Mouse (Mus musculus) hindbrain, embryonic 12.5 days (tissue): ENCODE results near the gene Prkaa1. TPM values are rescaled to one million over a fixed set of nuclear protein-coding genes. Genes with fewer than 3 reads are reported as not detected.
"Not testable (repeated sequence)": the region's sequence is repeated elsewhere in the genome, so short reads cannot be mapped to it uniquely, and the experiment has no call there.

Source experiments
- ATAC-seq: fragments of 200-750 bp; cut with Nextera tagmentation; 2 replicates; pipeline ENCODE4 v1.8.0; 2017; ENCODE audit warnings: moderate TSS enrichment; ENCODE audit not compliant: low FRiP score
- H3K27ac ChIP-seq: fragments of 300-500 bp; sonication (generic); 2 replicates; pipeline ENCODE4 v1.5.1; 2016; ENCODE audit warnings: mild to moderate bottlenecking
- H3K27me3 ChIP-seq: fragments of 300-500 bp; sonication (generic); 2 replicates; pipeline ENCODE4 v1.6.1; 2016; ENCODE audit warnings: mild to moderate bottlenecking
- H3K36me3 ChIP-seq: fragments of 300-500 bp; sonication (generic); 2 replicates; pipeline ENCODE4 v1.6.1; 2016; ENCODE audit warnings: mild to moderate bottlenecking
- H3K4me1 ChIP-seq: fragments of 300-500 bp; sonication (generic); 2 replicates; pipeline ENCODE4 v1.6.1; 2016
- H3K4me2 ChIP-seq: fragments of 300-500 bp; sonication (generic); replicated peaks from 2 replicates; pipeline ENCODE4 v1.6.1; 2016; ENCODE audit warnings: mild to moderate bottlenecking
- H3K4me3 ChIP-seq: fragments of 300-500 bp; sonication (generic); 2 replicates; pipeline ENCODE4 v1.5.1; 2016; ENCODE audit warnings: mild to moderate bottlenecking
- H3K9ac ChIP-seq: fragments of 300-500 bp; sonication (generic); 2 replicates; pipeline ENCODE4 v1.6.1; 2016; ENCODE audit warnings: mild to moderate bottlenecking, moderate library complexity
- H3K9me3 ChIP-seq: fragments of 300-500 bp; sonication (generic); replicated peaks from 2 replicates; pipeline ENCODE4 v1.6.1; 2016; ENCODE audit warnings: mild to moderate bottlenecking
- WGBS: fragments of 180-500 bp; shearing (Covaris S2); methylation state at CpG from one replicate; pipeline ENCODE4 v1.1.7; 2016; 5-methylcytosine and 5-hydroxymethylcytosine counted together
- polyA plus RNA-seq: library from polyadenylated mRNA; unstranded; fragments of >200 nt; fragmentation: Nextera tagmentation; extraction: Ambion mirVana; gene quantifications from 2 replicates; pipeline ENCODE4 v1.2.1, GENCODE M21; 2016

Gene Prkaa1
- polyA plus RNA-seq, 1 experiment from 2014 or later: 17.0 TPM

GRCm38 (mm10) chr15:5188029-5188428, 44.4 kb downstream of the Prkaa1 start:
- H3K4me1 ChIP-seq: peaks cover 21% of the 10 kb centered on the region
- peaks cover 15% of the 10 kb centered on the region; the same call in 1 of the 2 replicates for H3K36me3 ChIP-seq
- ATAC-seq: no peak
- WGBS: 89% methylated on average over 1 of the region's 1 CpGs
- no peaks in the 10 kb centered on the region for H3K27me3 ChIP-seq
- H3K9me3 ChIP-seq: no peaks in the 10 kb centered on the region
- no peak overlapping the region for H3K27ac ChIP-seq
- H3K4me2 ChIP-seq: no peak overlapping the region
- H3K4me3 ChIP-seq: no peak overlapping the region
- no peak overlapping the region for H3K9ac ChIP-seq

- Histone ChIP-seq H3K9ac (no peak overlapping the region), H3K4me1 (peaks cover 15% of the 10 kb centered on the region), H3K4me2 (no peak overlapping the region), H3K4me3 (no peak overlapping the region), H3K27ac (no peak overlapping the region), H3K9me3 (no peaks in the 10 kb centered on the region), H3K36me3 (peaks cover 15% of the 10 kb centered on the region; the same call in 1 of the 2 replicates), H3K27me3 (no peaks in the 10 kb centered on the region)
- no peak for ATAC-seq
- WGBS: 74% methylated on average over 10 of the region's 10 CpGs
These were observed 45.9 kb downstream of the Prkaa1 start for GRCm38 (mm10) chr15:5189504-5190093.

- Histone ChIP-seq H3K36me3 (peaks cover 17% of the 10 kb centered on the region; the same call in 1 of the 2 replicates), H3K4me1 (no peaks in the 10 kb centered on the region), H3K4me2 (no peak overlapping the region), H3K9ac (no peak overlapping the region), H3K27me3 (no peaks in the 10 kb centered on the region), H3K27ac (no peak overlapping the region), H3K9me3 (no peaks in the 10 kb centered on the region), H3K4me3 (no peak overlapping the region)
- ATAC-seq: no peak
- WGBS: 83% methylated on average over 3 of the region's 3 CpGs
These were observed 50.2 kb downstream of the Prkaa1 start for GRCm38 (mm10) chr15:5193833-5194232.

- H3K27me3 ChIP-seq: no peaks in the 10 kb centered on the region
- WGBS: 92% methylated on average over 6 of the region's 6 CpGs
- H3K9ac ChIP-seq: no peak overlapping the region
- H3K4me2 ChIP-seq: no peak overlapping the region
- H3K4me3 ChIP-seq: no peak overlapping the region
- ATAC-seq: no peak
- H3K36me3 ChIP-seq: peaks cover 17% of the 10 kb centered on the region; the same call in 1 of the 2 replicates
- H3K9me3 ChIP-seq: no peaks in the 10 kb centered on the region
- H3K4me1 ChIP-seq: no peaks in the 10 kb centered on the region
- no peak overlapping the region for H3K27ac ChIP-seq
These were observed 50.8 kb downstream of the Prkaa1 start for GRCm38 (mm10) chr15:5194446-5194845.

GRCm38 (mm10) chr15:5194931-5195330, 51.3 kb downstream of the Prkaa1 start:
- no peak for ATAC-seq
- Histone ChIP-seq H3K36me3 (peaks cover 12% of the 10 kb centered on the region; the same call in 1 of the 2 replicates), H3K4me3 (no peak overlapping the region), H3K4me1 (no peaks in the 10 kb centered on the region), H3K9ac (no peak overlapping the region), H3K27ac (no peak overlapping the region), H3K9me3 (no peaks in the 10 kb centered on the region), H3K27me3 (no peaks in the 10 kb centered on the region), H3K4me2 (no peak overlapping the region)
- 85% methylated on average over 9 of the region's 9 CpGs for WGBS

- Histone ChIP-seq H3K4me3 (no peak overlapping the region), H3K27me3 (no peaks in the 10 kb centered on the region), H3K4me1 (no peaks in the 10 kb centered on the region), H3K9me3 (no peaks in the 10 kb centered on the region), H3K36me3 (0 out of 2 replicates have a peak, but pooled peaks cover 5% of the 10 kb centered on the region), H3K4me2 (no peak overlapping the region), H3K27ac (no peak overlapping the region), H3K9ac (no peak overlapping the region)
- ATAC-seq: no peak
- 63% methylated on average over 4 of the region's 4 CpGs for WGBS
These were observed 52.4 kb downstream of the Prkaa1 start for GRCm38 (mm10) chr15:5195987-5196514.

GRCm38 (mm10) chr15:5196691-5197090, 53.0 kb downstream of the Prkaa1 start:
- Histone ChIP-seq H3K4me1 (no peaks in the 10 kb centered on the region), H3K27ac (no peak overlapping the region), H3K4me2 (no peak overlapping the region), H3K4me3 (no peak overlapping the region), H3K27me3 (no peaks in the 10 kb centered on the region), H3K9me3 (no peaks in the 10 kb centered on the region), H3K9ac (no peak overlapping the region), H3K36me3 (0 out of 2 replicates have a peak, but pooled peaks cover 3% of the 10 kb centered on the region)
- WGBS: 63% methylated on average over 4 of the region's 4 CpGs
- no peak for ATAC-seq

- H3K4me1 ChIP-seq: no peaks in the 10 kb centered on the region
- 88% methylated on average over 9 of the region's 9 CpGs for WGBS
- no peaks in the 10 kb centered on the region for H3K9me3 ChIP-seq
- no peak overlapping the region for H3K4me2 ChIP-seq
- no peak overlapping the region for H3K27ac ChIP-seq
- no peak overlapping the region for H3K9ac ChIP-seq
- no peak overlapping the region for H3K4me3 ChIP-seq
- no peak for ATAC-seq
- H3K27me3 ChIP-seq: no peaks in the 10 kb centered on the region
- no peaks in the 10 kb centered on the region for H3K36me3 ChIP-seq
These were observed 61.6 kb downstream of the Prkaa1 start for GRCm38 (mm10) chr15:5205222-5205621.

- no peaks in the 10 kb centered on the region for H3K4me1 ChIP-seq
These were observed 65.5 kb downstream of the Prkaa1 start for GRCm38 (mm10) chr15:5209116-5209515.

GRCm38 (mm10) chr15:5220491-5220890, 76.8 kb downstream of the Prkaa1 start:
- ATAC-seq: no peak
- 92% methylated on average over 6 of the region's 6 CpGs for WGBS
- H3K27ac ChIP-seq: no peak overlapping the region
- H3K36me3 ChIP-seq: peaks cover 4% of the 10 kb centered on the region; the same call in 1 of the 2 replicates
- no peaks in the 10 kb centered on the region for H3K9me3 ChIP-seq
- no peak overlapping the region for H3K4me2 ChIP-seq
- no peaks in the 10 kb centered on the region for H3K4me1 ChIP-seq
- no peaks in the 10 kb centered on the region for H3K27me3 ChIP-seq
- no peak overlapping the region for H3K4me3 ChIP-seq
- H3K9ac ChIP-seq: no peak overlapping the region

More at GRCm38 (mm10) chr15:5209116-5209515, 65.5 kb downstream of the Prkaa1 start:
- no peak overlapping the region for H3K27ac ChIP-seq
- H3K4me2 ChIP-seq: no peak overlapping the region
- H3K4me3 ChIP-seq: no peak overlapping the region
- H3K36me3 ChIP-seq: 0 out of 2 replicates have a peak, but pooled peaks cover 5% of the 10 kb centered on the region
- H3K9ac ChIP-seq: no peak overlapping the region
- no peaks in the 10 kb centered on the region for H3K9me3 ChIP-seq
- no peaks in the 10 kb centered on the region for H3K27me3 ChIP-seq
- 98% methylated on average over 3 of the region's 3 CpGs for WGBS
- ATAC-seq: no peak

GRCm38 (mm10) chr15:5230746-5231145, 87.1 kb downstream of the Prkaa1 start:
- not testable (repeated sequence) for H3K36me3 ChIP-seq, H3K4me3 ChIP-seq, H3K4me2 ChIP-seq, H3K9ac ChIP-seq, H3K27me3 ChIP-seq, H3K9me3 ChIP-seq, H3K27ac ChIP-seq, H3K4me1 ChIP-seq, ATAC-seq
- 87% methylated on average over 10 of the region's 10 CpGs for WGBS
